Mouse (Mus musculus) stomach, embryonic 16.5 days (tissue): ENCODE measurements at regions not wholly inside any gene's neighbourhood (a gene's known extent, or its start where the extent isn't known, plus 50 kb on each side); places are given as distances from the start of the nearest gene placed in this dataset.

Experiments used
- ATAC-seq: fragments of 200-750 bp; cut with Nextera tagmentation; 2 replicates; pipeline ENCODE4 v1.8.0; 2017; ENCODE audit warnings: moderate number of reproducible peaks, moderate TSS enrichment; ENCODE audit not compliant: insufficient read depth, low FRiP score
- H3K27ac ChIP-seq: fragments of 300-500 bp; sonication (generic); 2 replicates; pipeline ENCODE4 v1.5.1; 2014; ENCODE audit warnings: low read length
- H3K27me3 ChIP-seq: fragments of 300-500 bp; sonication (generic); 2 replicates; pipeline ENCODE4 v1.6.1; 2014; ENCODE audit warnings: low read length, control low read depth, mixed read lengths; ENCODE audit not compliant: control insufficient read depth, insufficient read depth
- H3K36me3 ChIP-seq: fragments of 300-500 bp; sonication (generic); 2 replicates; pipeline ENCODE4 v1.6.1; 2014; ENCODE audit warnings: low read length; ENCODE audit not compliant: control insufficient read depth, insufficient read depth
- H3K4me1 ChIP-seq: fragments of 300-500 bp; sonication (generic); 2 replicates; pipeline ENCODE4 v1.6.1; 2014; ENCODE audit warnings: low read length, control low read depth, mixed read lengths; ENCODE audit not compliant: control insufficient read depth, insufficient read depth
- H3K4me2 ChIP-seq: fragments of 300-500 bp; sonication (generic); 2 replicates; pipeline ENCODE4 v1.6.1; 2014; ENCODE audit warnings: low read depth, low read length, mixed read lengths
- H3K4me3 ChIP-seq: fragments of 300-500 bp; sonication (generic); replicated peaks from 2 replicates; pipeline ENCODE4 v1.5.1; 2014; ENCODE audit warnings: mild to moderate bottlenecking, low read length
- H3K9ac ChIP-seq: fragments of 300-500 bp; sonication (generic); 2 replicates; pipeline ENCODE4 v1.6.1; 2014; ENCODE audit warnings: low read length
- H3K9me3 ChIP-seq: fragments of 300-500 bp; sonication (generic); replicated peaks from 2 replicates; pipeline ENCODE4 v1.6.1; 2016; ENCODE audit warnings: low read length, control low read depth; ENCODE audit not compliant: control insufficient read depth
- WGBS: fragments of 180-500 bp; shearing (Covaris S2); extraction: QIAGEN DNeasy Blood & Tissue Kit; methylation state at CpG from one replicate; pipeline ENCODE4 v1.1.7; 2014; 5-methylcytosine and 5-hydroxymethylcytosine counted together

- Histone ChIP-seq H3K36me3 (no peaks in the 10 kb centered on the region), H3K9ac (no peak overlapping the region), H3K4me3 (no peak overlapping the region), H3K27me3 (no peaks in the 10 kb centered on the region), H3K4me2 (no peak overlapping the region), H3K4me1 (no peaks in the 10 kb centered on the region), H3K27ac (no peak overlapping the region), H3K9me3 (no peaks in the 10 kb centered on the region)
- ATAC-seq = no peak
Observed at GRCm38 (mm10) chr4:26273754-26274153, 72.9 kb downstream of the Manea start.

DNA sequence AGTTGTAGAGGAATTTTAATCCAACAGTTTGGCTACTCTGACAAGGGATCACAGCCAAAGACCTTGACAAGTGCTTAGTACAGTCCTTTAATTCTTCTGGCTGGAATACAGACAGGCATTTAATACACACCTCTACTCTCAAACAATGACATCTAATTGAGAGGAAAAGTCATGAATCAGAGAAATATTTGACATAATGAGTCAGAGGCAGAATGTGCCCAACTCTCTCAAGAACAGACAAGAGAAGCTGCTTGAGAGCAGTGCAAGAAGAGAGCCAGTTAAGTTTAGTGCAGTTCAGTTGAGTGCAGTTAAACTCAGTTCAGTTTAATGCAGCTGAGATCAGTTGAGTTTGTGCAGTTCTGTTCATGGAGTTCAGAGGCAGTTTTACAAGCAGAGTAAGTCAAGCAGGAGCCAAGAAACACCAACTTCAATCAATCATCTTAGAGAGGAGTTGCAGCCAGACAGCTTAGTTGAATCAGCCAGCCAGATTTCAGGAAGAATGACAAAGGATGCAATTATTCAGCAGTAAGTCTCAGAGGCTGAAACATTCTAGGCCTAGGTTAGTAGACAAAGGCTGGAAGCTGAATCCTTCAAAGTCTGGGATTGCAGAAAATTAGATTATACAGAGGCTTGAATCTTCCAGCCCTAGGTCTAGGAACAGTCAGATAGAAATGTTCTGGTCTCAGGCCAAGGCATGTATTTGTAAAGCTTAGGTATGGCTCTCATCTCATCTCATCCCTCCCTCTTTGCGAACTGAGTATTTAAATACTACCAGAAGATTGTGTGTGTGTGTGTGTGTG lies 87.3 kb downstream of the Manea start:
- ATAC-seq = peak; percentile 83
- peak overlapping the region; percentile 19 for H3K27ac ChIP-seq
- 47% methylated on average over 1 of the region's 1 CpGs for WGBS

GRCm38 (mm10) chr4:26255889-26256288 lies 90.8 kb downstream of the Manea start:
- Histone ChIP-seq H3K9ac (no peak overlapping the region), H3K27me3 (no peaks in the 10 kb centered on the region), H3K27ac (no peak overlapping the region), H3K36me3 (no peaks in the 10 kb centered on the region), H3K4me2 (no peak overlapping the region), H3K4me1 (no peaks in the 10 kb centered on the region), H3K9me3 (no peaks in the 10 kb centered on the region), H3K4me3 (no peak overlapping the region)
- WGBS = 68% methylated on average over 3 of the region's 3 CpGs
- ATAC-seq = no peak

More for the DNA sequence above, 87.3 kb downstream of the Manea start:
- Histone ChIP-seq H3K9me3 (no peaks in the 10 kb centered on the region), H3K4me3 (no peak overlapping the region), H3K4me2 (no peak overlapping the region), H3K9ac (no peak overlapping the region), H3K4me1 (no peaks in the 10 kb centered on the region), H3K27me3 (no peaks in the 10 kb centered on the region), H3K36me3 (no peaks in the 10 kb centered on the region)

- WGBS = 66% methylated on average over 13 of the region's 13 CpGs
Observed at GRCm38 (mm10) chr4:26247925-26248856, 98.5 kb downstream of the Manea start.

GRCm38 (mm10) chr4:26223267-26223666 lies 123.4 kb downstream of the Manea start:
- Histone ChIP-seq H3K36me3 (no peaks in the 10 kb centered on the region), H3K4me2 (no peak overlapping the region), H3K27me3 (no peaks in the 10 kb centered on the region), H3K9ac (no peak overlapping the region), H3K9me3 (no peaks in the 10 kb centered on the region), H3K27ac (no peak overlapping the region), H3K4me3 (no peak overlapping the region), H3K4me1 (no peaks in the 10 kb centered on the region)
- no peak for ATAC-seq
- WGBS = 67% methylated on average over 1 of the region's 1 CpGs

More at GRCm38 (mm10) chr4:26247925-26248856, 98.5 kb downstream of the Manea start:
- no peak overlapping the region for H3K4me2 ChIP-seq
- H3K27ac ChIP-seq = no peak overlapping the region
- H3K9ac ChIP-seq = no peak overlapping the region
- H3K9me3 ChIP-seq = no peaks in the 10 kb centered on the region
- no peak overlapping the region for H3K4me3 ChIP-seq
- no peaks in the 10 kb centered on the region for H3K27me3 ChIP-seq
- H3K4me1 ChIP-seq = no peaks in the 10 kb centered on the region
- no peaks in the 10 kb centered on the region for H3K36me3 ChIP-seq
- ATAC-seq = no peak
